Mouse (Mus musculus): Measurements from ENCODE around the gene Rpl3.

GRCm38 (mm10) chr15:80075733-80076337, 15.8 kb downstream of the Rpl3 start:
- TF ChIP-seq CTCF (IDR thresholded peaks at IDR 0.05; ENCODE audit: extremely low read depth, insufficient read depth, low read length) (no peak), POLR2A (IDR thresholded peaks at IDR 0.05; ENCODE audit: extremely low read depth, insufficient read depth, low read length) (0 out of 2 replicates have a peak, but pooled peaks have one; percentile 4)
